Mouse (Mus musculus): ENCODE results near the gene Sh3kbp1. TPM values are rescaled to one million over a fixed set of nuclear protein-coding genes. Genes with fewer than 3 reads are reported as not detected.

Gene Sh3kbp1
- total and polyA plus RNA-seq, 3 experiments = 45.4 to 85.8 (median 48.2) TPM

- Histone ChIP-seq H3K36me3 (replicated peaks in 1 of 2; ENCODE audit: control insufficient read depth in 1 of 2, insufficient read depth in 1 of 2, low read length in 1 of 2) (peaks cover 0 to 10% of the 10 kb centered on the region in 2 experiments), H3K4me3 (replicated peaks in 1 of 3; ENCODE audit: low read depth in 2 of 3, low read length in 2 of 3, poor library complexity in 1 of 3) (no peak overlapping the region), H3K9me3 (replicated peaks; ENCODE audit: low read length) (no peaks in the 10 kb centered on the region), H3K4me2 (ENCODE audit: insufficient read depth, low read depth, poor library complexity, severe bottlenecking) (no peak overlapping the region), H3K27me3 (replicated peaks) (no peaks in the 10 kb centered on the region), H3K4me1 (ENCODE audit: control insufficient read depth in 1 of 2, insufficient read depth in 2 of 2) (peaks cover 4 to 7% of the 10 kb centered on the region in 2 experiments; a peak in 2 of 4 replicates), H3K9ac (ENCODE audit: insufficient read depth, low read depth) (no peak overlapping the region), H3K79me2 (replicated peaks; ENCODE audit: control insufficient read depth, extremely low read depth, insufficient read depth, poor library complexity, severe bottlenecking) (peaks cover 10% of the 10 kb centered on the region), H3K27ac (ENCODE audit: insufficient read depth, low read depth) (no peak overlapping the region)
- in situ Hi-C loops (cut with MboI; ENCODE audit: low pct_ligation_motif_present, low pct_unique_long_range_greater_than_20kb, low sequenced_read_pairs) = no loop called here
- dilution Hi-C loops (cut with MboI; ENCODE audit: extremely low pct_ligation_motif_present, extremely low pct_unique_long_range_greater_than_20kb, low sequenced_read_pairs) = no loop called here
- TF ChIP-seq ELF1 (IDR thresholded peaks at IDR 0.05; ENCODE audit: low read depth, low read length) = no peak
- TF ChIP-seq PAX5 (IDR thresholded peaks at IDR 0.05; ENCODE audit: low read length) = no peak
- DNase-seq (ENCODE audit: extremely low read depth) = no peak
These were observed 117.5 kb downstream of the Sh3kbp1 start for GRCm38 (mm10) chrX:159744620-159745019.

- Histone ChIP-seq H3K27me3 (replicated peaks) (no peaks in the 10 kb centered on the region), H3K9ac (ENCODE audit: insufficient read depth, low read depth) (no peak overlapping the region), H3K27ac (ENCODE audit: insufficient read depth, low read depth) (no peak overlapping the region), H3K79me2 (replicated peaks; ENCODE audit: control insufficient read depth, extremely low read depth, insufficient read depth, poor library complexity, severe bottlenecking) (peaks cover 18% of the 10 kb centered on the region), H3K9me3 (replicated peaks; ENCODE audit: low read length) (no peaks in the 10 kb centered on the region), H3K4me3 (replicated peaks in 1 of 3; ENCODE audit: low read depth in 2 of 3, low read length in 2 of 3, poor library complexity in 1 of 3) (no peak overlapping the region), H3K4me2 (ENCODE audit: insufficient read depth, low read depth, poor library complexity, severe bottlenecking) (no peak overlapping the region), H3K36me3 (replicated peaks in 1 of 2; ENCODE audit: control insufficient read depth in 1 of 2, insufficient read depth in 1 of 2, low read length in 1 of 2) (peaks cover 0 to 8% of the 10 kb centered on the region in 2 experiments), H3K4me1 (ENCODE audit: control insufficient read depth in 1 of 2, insufficient read depth in 2 of 2) (peaks cover 5 to 33% of the 10 kb centered on the region in 2 experiments; a peak in 3 of 4 replicates)
- in situ Hi-C loops (cut with MboI; ENCODE audit: low pct_ligation_motif_present, low pct_unique_long_range_greater_than_20kb, low sequenced_read_pairs) (loop anchor here (25.0 kb wide), 1 partner anchor 115 kb away; the partner anchor contains the start of gene Sh3kbp1), dilution Hi-C loops (cut with MboI; ENCODE audit: extremely low pct_ligation_motif_present, extremely low pct_unique_long_range_greater_than_20kb, low sequenced_read_pairs) (no loop called here)
- DNase-seq (ENCODE audit: extremely low read depth) = no peak
- TF ChIP-seq USF1 (IDR thresholded peaks at IDR 0.05; ENCODE audit: low read depth, low read length) (no peak), SMC3 (IDR thresholded peaks at IDR 0.05; ENCODE audit: low read depth, low read length) (peak; percentile 69), CTCF (conservative IDR thresholded peaks at IDR 0.05 in 1 of 2, IDR thresholded peaks at IDR 0.05 in 1 of 2; ENCODE audit: low read depth in 2 of 2, low read length in 2 of 2) (peak; percentile 30 to 61; a peak in 3 of 4 replicates), GABPA (IDR thresholded peaks at IDR 0.05; ENCODE audit: insufficient replicate concordance, low read depth, low read length) (no peak), RAD21 (IDR thresholded peaks at IDR 0.05; ENCODE audit: low read depth, low read length) (peak; percentile 48), MYC (IDR thresholded peaks at IDR 0.05; ENCODE audit: low read depth, low read length) (no peak)
These were observed 124.8 kb downstream of the Sh3kbp1 start for GRCm38 (mm10) chrX:159751834-159752233.

- H3K27me3 ChIP-seq (replicated peaks) = no peaks in the 10 kb centered on the region
- no peak overlapping the region for H3K27ac ChIP-seq (ENCODE audit: insufficient read depth, low read depth)
- no peak overlapping the region for H3K4me2 ChIP-seq (ENCODE audit: insufficient read depth, low read depth, poor library complexity, severe bottlenecking)
- H3K79me2 ChIP-seq (replicated peaks; ENCODE audit: control insufficient read depth, extremely low read depth, insufficient read depth, poor library complexity, severe bottlenecking) = peaks cover 20% of the 10 kb centered on the region; the same call in 1 of the 2 replicates
- TF ChIP-seq JUND (conservative IDR thresholded peaks at IDR 0.05; ENCODE audit: low read depth, low read length) = peak; percentile 53; the same call in 1 of the 2 replicates
- no peak for TF ChIP-seq ZC3H11A (IDR thresholded peaks at IDR 0.05; ENCODE audit: low read depth, low read length)
- TF ChIP-seq ELF1 (IDR thresholded peaks at IDR 0.05; ENCODE audit: low read depth, low read length) = no peak
- 0 out of 2 replicates have a peak, but pooled peaks have one; percentile 51 for TF ChIP-seq EP300 (IDR thresholded peaks at IDR 0.05; ENCODE audit: low read length)
- TF ChIP-seq E2F4 (IDR thresholded peaks at IDR 0.05; ENCODE audit: insufficient replicate concordance, low read depth, low read length) = no peak
- no peak for TF ChIP-seq MYC (IDR thresholded peaks at IDR 0.05; ENCODE audit: low read depth, low read length)
- TF ChIP-seq ZKSCAN1 (IDR thresholded peaks at IDR 0.05; ENCODE audit: borderline replicate concordance, low read depth, low read length) = no peak
- DNase-seq (ENCODE audit: extremely low read depth) = no peak
- H3K9ac ChIP-seq (ENCODE audit: insufficient read depth, low read depth) = no peak overlapping the region
- no peak overlapping the region for H3K4me3 ChIP-seq (replicated peaks in 1 of 3; ENCODE audit: low read depth in 2 of 3, low read length in 2 of 3, poor library complexity in 1 of 3)
- H3K36me3 ChIP-seq (replicated peaks in 1 of 2; ENCODE audit: control insufficient read depth in 1 of 2, insufficient read depth in 1 of 2, low read length in 1 of 2) = peaks cover 0 to 8% of the 10 kb centered on the region in 2 experiments
- H3K9me3 ChIP-seq (replicated peaks; ENCODE audit: low read length) = no peaks in the 10 kb centered on the region
- H3K4me1 ChIP-seq (ENCODE audit: control insufficient read depth in 1 of 2, insufficient read depth in 2 of 2) = peaks cover 10 to 48% of the 10 kb centered on the region in 2 experiments; a peak in 3 of 4 replicates
- dilution Hi-C loops (cut with MboI; ENCODE audit: extremely low pct_ligation_motif_present, extremely low pct_unique_long_range_greater_than_20kb, low sequenced_read_pairs) (no loop called here), in situ Hi-C loops (cut with MboI; ENCODE audit: low pct_ligation_motif_present, low pct_unique_long_range_greater_than_20kb, low sequenced_read_pairs) (loop anchor here (25.0 kb wide), 1 partner anchor 119 kb away; the partner anchor contains the start of gene Sh3kbp1)
These were observed 129.2 kb downstream of the Sh3kbp1 start for GRCm38 (mm10) chrX:159756261-159756660.
